Mouse (Mus musculus): Measurements from ENCODE around the gene Cald1. TPM values are rescaled to one million over a fixed set of nuclear protein-coding genes. Genes with fewer than 3 reads are reported as not detected.
A peak's percentile ranks its signal among the peaks of the same experiment; 100 is the strongest.

The Cald1 gene
- polyA plus RNA-seq, 1 experiment from 2014 or later: 366 TPM

DNA sequence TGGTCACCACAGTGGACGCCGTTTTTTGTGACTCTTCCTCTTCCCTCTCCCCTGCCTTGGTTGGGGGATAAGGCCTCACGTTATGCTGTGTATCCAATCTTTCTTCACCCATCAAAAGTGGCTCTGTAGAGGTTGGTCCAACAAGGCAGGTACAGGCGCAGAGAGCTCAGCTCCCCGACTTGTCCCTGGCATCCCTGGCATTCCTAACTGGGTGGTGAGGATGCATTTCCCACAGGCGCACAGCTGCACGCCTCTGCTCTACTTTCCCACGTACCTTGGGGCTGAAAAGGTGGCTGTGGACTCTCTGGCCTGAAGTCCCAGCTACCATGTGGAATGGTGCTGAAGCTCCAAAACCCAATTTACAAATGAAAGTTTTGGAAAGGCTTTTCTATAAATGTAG is 115.5 kb downstream of the Cald1 start:
- peaks cover 27% of the 10 kb centered on the region for H3K4me1 ChIP-seq (replicated peaks)
- H3K27me3 ChIP-seq (replicated peaks): no peaks in the 10 kb centered on the region
- no peaks in the 10 kb centered on the region for H3K36me3 ChIP-seq
- no peak overlapping the region for H3K27ac ChIP-seq
- no peak overlapping the region for H3K9ac ChIP-seq
- no peaks in the 10 kb centered on the region for H3K9me3 ChIP-seq
- no peak overlapping the region for H3K4me2 ChIP-seq (replicated peaks)
- no peak for ATAC-seq
- no peak overlapping the region for H3K4me3 ChIP-seq (replicated peaks)
- WGBS: 86% methylated on average over 8 of the region's 8 CpGs

DNA sequence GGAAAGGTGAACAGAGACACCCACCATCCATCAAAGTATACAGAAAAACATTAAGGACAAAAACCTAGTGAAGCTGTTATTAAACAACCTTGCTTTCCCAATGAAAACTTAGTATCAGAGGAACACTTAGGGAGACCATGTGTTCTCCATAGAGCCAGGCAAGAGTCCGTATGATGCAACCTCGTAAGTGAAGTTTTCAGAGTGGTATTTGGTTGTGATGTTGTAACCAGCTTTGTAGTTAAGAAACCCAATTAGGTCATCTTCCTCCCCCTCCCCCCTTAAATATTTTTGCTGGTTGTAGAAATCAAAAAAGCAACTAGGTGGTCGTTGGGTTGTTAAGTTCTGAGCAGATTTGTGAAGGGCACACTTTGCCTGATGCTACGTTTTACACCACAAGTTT is 116.3 kb downstream of the Cald1 start:
- Histone ChIP-seq H3K9ac (no peak overlapping the region), H3K36me3 (no peaks in the 10 kb centered on the region), H3K4me2 (replicated peaks) (no peak overlapping the region), H3K27ac (no peak overlapping the region), H3K4me1 (replicated peaks) (peaks cover 28% of the 10 kb centered on the region), H3K27me3 (replicated peaks) (no peaks in the 10 kb centered on the region), H3K9me3 (no peaks in the 10 kb centered on the region), H3K4me3 (replicated peaks) (no peak overlapping the region)
- no peak for ATAC-seq
- 82% methylated on average over 4 of the region's 4 CpGs for whole genome bisulfite sequencing

DNA sequence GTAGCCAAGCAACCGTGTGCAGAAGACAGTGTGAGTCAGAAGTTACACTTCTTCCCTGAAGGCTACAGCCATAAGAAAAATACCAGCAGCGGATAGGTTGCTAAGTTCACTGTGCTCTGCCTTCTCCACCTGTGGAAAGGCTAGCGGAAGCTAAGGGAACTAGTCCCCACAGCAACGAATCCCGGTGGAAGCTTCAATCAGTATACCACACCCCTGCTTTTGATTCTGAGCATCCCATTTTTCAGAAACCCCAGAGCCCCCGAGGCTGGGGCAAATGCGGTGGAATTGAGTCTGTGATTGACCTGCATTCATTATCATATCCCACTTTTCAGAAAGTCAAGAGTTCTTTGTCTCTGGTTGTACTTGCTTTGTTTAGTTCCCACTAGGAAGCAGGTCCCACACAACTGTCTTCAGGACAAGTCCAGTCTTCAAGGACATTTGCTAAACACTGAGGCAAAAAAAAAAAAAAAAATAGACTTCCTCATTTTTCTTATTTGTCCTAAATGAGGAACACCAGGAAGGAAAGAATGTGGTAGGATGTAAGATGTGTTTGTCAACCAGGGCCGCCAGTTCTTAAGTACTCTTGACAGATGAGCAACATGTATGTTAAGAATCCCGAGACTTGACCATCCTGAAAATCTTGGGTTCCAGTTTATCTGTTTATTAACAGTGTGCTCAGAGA is 118.0 kb downstream of the Cald1 start:
- Histone ChIP-seq H3K4me3 (replicated peaks) (no peak overlapping the region), H3K4me2 (replicated peaks) (no peak overlapping the region), H3K4me1 (replicated peaks) (peaks cover 20% of the 10 kb centered on the region; the same call in 1 of the 2 replicates), H3K9me3 (no peaks in the 10 kb centered on the region), H3K9ac (no peak overlapping the region), H3K27ac (no peak overlapping the region), H3K27me3 (replicated peaks) (no peaks in the 10 kb centered on the region), H3K36me3 (no peaks in the 10 kb centered on the region)
- WGBS: 82% methylated on average over 9 of the region's 9 CpGs
- no peak for ATAC-seq

DNA sequence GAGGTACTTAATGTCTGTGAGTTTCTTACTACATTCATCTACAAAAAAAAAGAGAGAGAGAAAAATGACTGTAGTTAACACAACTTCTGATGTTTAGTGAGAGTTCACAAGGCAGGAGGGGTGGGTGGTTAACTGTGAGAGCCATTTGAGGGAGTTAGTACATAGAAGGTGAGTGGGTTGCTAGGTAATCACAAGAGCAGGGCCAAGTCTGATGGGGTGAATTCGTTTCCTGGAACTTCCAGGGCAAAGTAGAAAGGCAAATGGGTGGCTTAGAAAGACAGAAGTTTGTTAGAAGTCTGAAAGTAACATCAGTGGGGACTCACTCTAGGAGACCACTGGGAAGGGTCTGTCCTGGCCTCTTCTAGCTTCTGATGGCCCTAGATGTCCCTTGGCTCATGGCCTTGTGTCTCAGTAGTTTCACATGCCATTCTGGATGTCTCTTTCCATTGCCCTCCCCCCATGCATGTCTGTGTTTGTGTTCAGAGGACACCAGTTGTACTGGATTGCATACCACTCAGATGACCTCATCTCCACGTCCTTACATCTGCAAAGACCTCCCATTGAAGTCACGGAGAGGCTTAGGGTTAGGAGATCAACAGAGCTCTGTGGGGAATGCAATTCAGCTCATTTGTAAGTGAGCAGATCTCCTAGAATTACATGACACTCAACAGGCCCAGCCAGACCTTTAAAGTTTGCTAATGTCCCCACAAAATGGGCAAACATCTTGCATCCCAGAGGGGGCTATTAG is 118.8 kb downstream of the Cald1 start:
- H3K4me1 ChIP-seq (replicated peaks): peaks cover 20% of the 10 kb centered on the region; the same call in 1 of the 2 replicates
- no peaks in the 10 kb centered on the region for H3K36me3 ChIP-seq
- H3K4me2 ChIP-seq (replicated peaks): no peak overlapping the region
- H3K9ac ChIP-seq: no peak overlapping the region
- no peaks in the 10 kb centered on the region for H3K9me3 ChIP-seq
- 16% methylated on average over 3 of the region's 3 CpGs for WGBS
- H3K27ac ChIP-seq: peak overlapping the region; percentile 48; the same call in 1 of the 2 replicates
- no peaks in the 10 kb centered on the region for H3K27me3 ChIP-seq (replicated peaks)
- peak; percentile 80 for ATAC-seq
- H3K4me3 ChIP-seq (replicated peaks): no peak overlapping the region

DNA sequence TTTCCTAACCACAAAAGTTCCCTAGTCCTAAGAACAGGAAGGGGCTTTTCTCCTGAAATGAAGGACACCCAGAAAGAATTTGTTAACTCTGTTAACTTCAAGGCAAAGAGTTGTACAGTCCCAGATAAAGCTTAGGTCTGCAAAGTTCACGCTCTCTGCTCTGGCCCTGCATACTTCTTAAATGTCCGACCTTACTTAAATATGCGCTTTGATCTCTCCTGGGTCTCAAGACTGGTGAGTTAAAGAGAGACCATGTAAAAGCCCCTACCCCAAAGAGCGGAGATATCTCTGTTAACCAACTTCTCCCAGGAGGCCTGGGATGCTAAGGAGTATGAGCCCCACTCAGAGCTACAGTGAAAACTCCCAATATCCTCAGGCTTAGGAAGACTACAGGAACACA is 119.4 kb downstream of the Cald1 start:
- Histone ChIP-seq H3K4me3 (replicated peaks) (no peak overlapping the region), H3K4me1 (replicated peaks) (peaks cover 20% of the 10 kb centered on the region; the same call in 1 of the 2 replicates), H3K27ac (no peak overlapping the region), H3K9ac (no peak overlapping the region), H3K9me3 (no peaks in the 10 kb centered on the region), H3K4me2 (replicated peaks) (no peak overlapping the region), H3K36me3 (no peaks in the 10 kb centered on the region), H3K27me3 (replicated peaks) (no peaks in the 10 kb centered on the region)
- 77% methylated on average over 4 of the region's 4 CpGs for WGBS
- no peak; the same call in 1 of the 2 replicates for ATAC-seq

DNA sequence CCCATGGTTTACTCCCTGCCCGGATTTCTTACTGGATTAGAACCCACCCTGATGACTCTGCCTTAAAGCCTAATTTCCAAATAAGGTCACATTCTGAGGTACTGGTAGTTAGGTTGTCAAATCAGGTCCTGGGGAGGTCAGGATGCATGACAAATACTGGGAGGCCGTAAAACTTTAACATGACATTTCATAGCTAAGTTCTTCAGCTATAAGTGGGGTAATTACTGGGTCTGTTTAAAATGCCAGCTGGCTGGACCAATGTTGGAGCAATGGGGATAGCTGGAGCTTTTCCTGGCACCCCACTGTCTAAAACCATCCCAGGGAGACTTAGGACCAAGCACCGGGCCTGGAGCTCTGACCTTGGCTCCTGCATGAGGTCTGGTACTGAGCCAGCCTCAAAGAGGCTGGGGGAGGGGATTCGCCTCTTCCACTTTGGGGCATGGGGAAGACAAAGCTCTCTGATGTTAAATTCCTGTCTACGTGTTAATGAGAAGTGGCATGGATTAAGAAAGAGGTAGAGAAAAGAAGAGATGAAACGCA is 120.9 kb downstream of the Cald1 start:
- Histone ChIP-seq H3K27ac (no peak overlapping the region), H3K9ac (no peak overlapping the region), H3K4me3 (replicated peaks) (no peak overlapping the region), H3K4me2 (replicated peaks) (no peak overlapping the region), H3K4me1 (replicated peaks) (peaks cover 20% of the 10 kb centered on the region; the same call in 1 of the 2 replicates), H3K36me3 (no peaks in the 10 kb centered on the region), H3K9me3 (no peaks in the 10 kb centered on the region), H3K27me3 (replicated peaks) (no peaks in the 10 kb centered on the region)
- no peak for ATAC-seq
- WGBS: 70% methylated on average over 6 of the region's 6 CpGs

DNA sequence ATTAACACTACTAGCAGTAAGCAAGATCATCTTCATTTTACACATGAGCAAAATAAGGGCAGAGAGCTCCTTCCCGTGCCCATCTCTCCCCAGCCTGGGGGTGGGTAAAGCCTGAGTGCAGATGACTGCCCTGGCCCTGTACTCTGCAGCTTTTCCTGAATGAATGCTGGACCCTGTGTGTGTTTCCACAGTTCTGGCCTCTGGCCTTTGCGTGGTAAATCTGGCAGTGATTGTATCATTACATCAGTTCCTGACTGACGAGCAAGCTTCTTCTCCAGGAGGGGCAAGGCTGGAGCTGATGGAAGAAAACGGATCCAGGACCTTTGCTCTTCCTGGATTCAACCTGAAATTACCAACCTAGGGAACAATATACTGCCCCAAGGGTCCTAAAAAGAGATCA is 122.1 kb downstream of the Cald1 start:
- Histone ChIP-seq H3K27ac (no peak overlapping the region), H3K9me3 (no peaks in the 10 kb centered on the region), H3K36me3 (no peaks in the 10 kb centered on the region), H3K27me3 (replicated peaks) (no peaks in the 10 kb centered on the region), H3K4me3 (replicated peaks) (no peak overlapping the region), H3K9ac (no peak overlapping the region), H3K4me1 (replicated peaks) (peaks cover 20% of the 10 kb centered on the region; the same call in 1 of the 2 replicates), H3K4me2 (replicated peaks) (no peak overlapping the region)
- no peak for ATAC-seq
- WGBS: 67% methylated on average over 4 of the region's 4 CpGs

DNA sequence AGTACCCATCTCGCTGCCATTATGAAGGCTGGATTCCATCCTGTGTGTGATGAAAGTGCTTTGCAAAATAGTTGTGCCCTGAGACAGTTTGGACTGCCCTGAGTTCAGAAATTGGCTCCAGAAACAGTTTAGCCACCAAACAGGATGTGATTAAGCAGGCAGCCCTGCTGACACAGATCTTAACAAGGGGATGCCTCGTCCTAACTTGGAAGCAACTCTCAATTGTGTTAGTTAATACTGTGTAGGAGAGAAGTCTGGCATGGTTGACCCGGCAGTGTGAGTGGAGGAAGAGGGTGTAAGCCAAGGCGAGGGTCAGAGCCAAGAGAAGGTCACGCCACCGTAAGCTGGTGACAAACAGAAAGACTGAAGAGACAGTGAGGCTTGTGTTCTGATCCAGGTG is 123.4 kb downstream of the Cald1 start:
- Histone ChIP-seq H3K27ac (no peak overlapping the region), H3K4me2 (replicated peaks) (no peak overlapping the region), H3K9ac (no peak overlapping the region), H3K4me1 (replicated peaks) (peaks cover 14% of the 10 kb centered on the region; the same call in 1 of the 2 replicates), H3K9me3 (no peaks in the 10 kb centered on the region), H3K36me3 (no peaks in the 10 kb centered on the region), H3K27me3 (replicated peaks) (no peaks in the 10 kb centered on the region), H3K4me3 (replicated peaks) (no peak overlapping the region)
- no peak for ATAC-seq
- WGBS: 75% methylated on average over 6 of the region's 6 CpGs

DNA sequence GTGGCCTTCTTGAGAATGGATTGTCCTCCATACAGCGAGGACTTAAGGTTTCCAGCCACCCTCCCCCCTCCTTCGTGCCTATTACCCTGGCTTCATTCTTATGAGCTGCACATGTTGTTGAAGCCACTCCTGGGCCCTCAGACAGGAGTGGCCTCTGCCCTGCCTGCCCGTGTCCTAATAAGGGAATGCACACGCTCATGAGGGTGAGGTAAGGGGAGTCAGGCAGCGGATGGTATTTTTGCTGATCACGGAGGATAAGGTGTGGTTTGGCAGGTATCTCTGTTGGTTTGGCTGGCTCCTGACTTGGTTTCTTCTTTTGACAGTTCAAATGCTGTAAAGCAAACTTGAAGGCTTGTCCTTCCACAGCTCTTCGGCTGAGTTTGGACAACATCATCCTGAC is 124.4 kb downstream of the Cald1 start:
- Histone ChIP-seq H3K4me2 (replicated peaks) (no peak overlapping the region), H3K4me3 (replicated peaks) (no peak overlapping the region), H3K36me3 (no peaks in the 10 kb centered on the region), H3K27ac (no peak overlapping the region), H3K4me1 (replicated peaks) (0 out of 2 replicates have a peak, but pooled peaks cover 6% of the 10 kb centered on the region), H3K9ac (no peak overlapping the region), H3K9me3 (no peaks in the 10 kb centered on the region), H3K27me3 (replicated peaks) (no peaks in the 10 kb centered on the region)
- ATAC-seq: peak; percentile 34; the same call in 1 of the 2 replicates
- WGBS: 81% methylated on average over 7 of the region's 7 CpGs

DNA sequence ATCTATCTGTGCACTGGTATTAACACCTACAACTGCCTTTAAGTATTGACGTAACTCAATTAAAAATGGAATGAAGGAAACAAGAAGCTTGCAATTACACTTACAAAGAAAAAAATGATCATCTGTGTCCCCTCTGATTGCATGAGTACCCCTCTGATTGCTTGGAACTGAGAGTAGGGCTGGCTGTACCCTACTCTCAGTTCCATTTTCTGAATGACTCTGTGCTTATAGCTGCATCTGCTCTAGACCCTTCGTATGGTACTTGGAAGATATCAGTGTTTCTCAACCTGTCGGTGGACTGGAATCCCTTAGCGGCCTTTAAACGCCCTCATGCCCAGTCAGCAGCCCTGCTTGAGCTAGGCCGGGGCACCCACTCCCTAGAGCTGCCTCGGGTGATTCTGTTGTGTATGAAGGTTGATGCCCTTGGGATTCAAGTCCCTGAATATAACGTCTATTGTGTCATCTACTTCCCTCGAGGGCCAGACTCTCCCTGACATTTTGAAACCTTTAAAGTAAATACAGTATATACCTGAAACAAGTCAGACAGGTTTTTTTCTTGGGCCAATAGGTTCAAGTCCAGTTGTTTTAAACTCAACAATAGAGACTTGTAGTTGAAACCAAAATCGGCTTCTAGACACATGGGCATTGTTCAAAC is 125.1 kb downstream of the Cald1 start:
- H3K4me2 ChIP-seq (replicated peaks): no peak overlapping the region
- H3K4me1 ChIP-seq (replicated peaks): 0 out of 2 replicates have a peak, but pooled peaks cover 5% of the 10 kb centered on the region
- no peaks in the 10 kb centered on the region for H3K27me3 ChIP-seq (replicated peaks)
- no peak overlapping the region for H3K27ac ChIP-seq
- H3K36me3 ChIP-seq: no peaks in the 10 kb centered on the region
- 88% methylated on average over 10 of the region's 10 CpGs for WGBS
- H3K4me3 ChIP-seq (replicated peaks): no peak overlapping the region
- H3K9me3 ChIP-seq: no peaks in the 10 kb centered on the region
- ATAC-seq: no peak
- H3K9ac ChIP-seq: no peak overlapping the region

DNA sequence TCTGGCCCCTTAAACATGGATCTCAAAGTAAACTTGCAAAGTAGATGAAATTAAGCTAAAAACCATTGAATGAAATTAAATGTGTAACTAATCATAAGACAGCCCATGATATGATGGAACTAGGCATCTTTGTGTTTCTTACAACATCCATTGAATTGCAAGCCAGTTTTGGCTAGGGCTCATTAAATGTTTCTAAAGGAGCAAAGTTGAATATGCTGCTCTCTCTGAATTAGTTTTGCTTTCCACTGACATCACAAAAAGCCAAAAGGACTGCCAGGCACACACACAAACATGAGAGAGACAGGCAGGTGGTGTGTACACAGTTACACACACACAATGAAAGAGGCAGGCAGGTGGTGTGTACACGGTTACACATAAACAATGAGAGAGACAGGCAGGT is 127.4 kb downstream of the Cald1 start:
- Histone ChIP-seq H3K27me3 (replicated peaks) (no peaks in the 10 kb centered on the region), H3K9me3 (no peaks in the 10 kb centered on the region), H3K4me3 (replicated peaks) (no peak overlapping the region), H3K4me1 (replicated peaks) (peaks cover 18% of the 10 kb centered on the region), H3K36me3 (no peaks in the 10 kb centered on the region), H3K27ac (no peak overlapping the region), H3K4me2 (replicated peaks) (no peak overlapping the region), H3K9ac (no peak overlapping the region)
- WGBS: 50% methylated on average over 1 of the region's 1 CpGs
- no peak for ATAC-seq

DNA sequence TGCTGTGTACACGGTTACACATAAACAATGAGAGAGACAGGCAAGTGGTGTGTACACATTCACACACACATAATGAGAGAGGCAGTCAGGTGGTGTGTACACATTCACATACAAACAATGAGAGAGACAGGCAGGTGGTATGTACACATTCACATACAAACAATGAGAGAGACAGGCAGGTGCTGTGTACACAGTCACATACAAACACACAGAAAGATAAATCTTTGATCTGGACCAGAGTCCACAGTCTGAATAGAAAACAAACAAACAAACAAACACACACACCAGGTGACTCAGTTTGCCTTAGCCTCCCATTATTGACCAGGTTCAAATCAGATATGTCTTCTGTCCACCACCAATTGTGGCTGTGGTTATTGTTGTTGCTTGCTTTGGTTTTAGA is 127.8 kb downstream of the Cald1 start:
- no peaks in the 10 kb centered on the region for H3K36me3 ChIP-seq
- H3K9ac ChIP-seq: no peak overlapping the region
- no peaks in the 10 kb centered on the region for H3K9me3 ChIP-seq
- peaks cover 15% of the 10 kb centered on the region for H3K4me1 ChIP-seq (replicated peaks)
- no peak overlapping the region for H3K4me2 ChIP-seq (replicated peaks)
- no peak overlapping the region for H3K4me3 ChIP-seq (replicated peaks)
- ATAC-seq: no peak
- no peaks in the 10 kb centered on the region for H3K27me3 ChIP-seq (replicated peaks)
- WGBS: 36% methylated on average over 1 of the region's 1 CpGs
- no peak overlapping the region for H3K27ac ChIP-seq

All from intestine, embryonic 15.5 days (tissue).